Mouse (Mus musculus) intestine, embryonic 16.5 days (tissue): ENCODE results near the gene Hist1h4j. TPM values are rescaled to one million over a fixed set of nuclear protein-coding genes. Genes with fewer than 3 reads are reported as not detected.
"Not testable (repeated sequence)": the region's sequence is repeated elsewhere in the genome, so short reads cannot be mapped to it uniquely, and the experiment has no call there.

Experiments
- ATAC-seq: fragments of 200-750 bp; cut with Nextera tagmentation; 2 replicates; pipeline ENCODE4 v1.8.0; 2017; ENCODE audit warnings: moderate TSS enrichment, moderate library complexity
- H3K27ac ChIP-seq: fragments of 300-500 bp; sonication (generic); 2 replicates; pipeline ENCODE4 v1.5.1; 2014; ENCODE audit warnings: mild to moderate bottlenecking, low read length
- H3K27me3 ChIP-seq: fragments of 300-500 bp; sonication (generic); replicated peaks from 2 replicates; pipeline ENCODE4 v1.6.1; 2014; ENCODE audit warnings: low read length, control low read depth, mixed read lengths; ENCODE audit not compliant: control insufficient read depth, insufficient read depth
- H3K36me3 ChIP-seq: fragments of 300-500 bp; sonication (generic); 2 replicates; pipeline ENCODE4 v1.6.1; 2014; ENCODE audit warnings: low read length, control low read depth; ENCODE audit not compliant: control insufficient read depth, insufficient read depth
- H3K4me1 ChIP-seq: fragments of 300-500 bp; sonication (generic); 2 replicates; pipeline ENCODE4 v1.6.1; 2014; ENCODE audit warnings: low read length, control low read depth, mixed read lengths; ENCODE audit not compliant: control insufficient read depth, insufficient read depth
- H3K4me2 ChIP-seq: fragments of 300-500 bp; sonication (generic); 2 replicates; pipeline ENCODE4 v1.6.1; 2014; ENCODE audit warnings: low read depth, low read length, control low read depth
- H3K4me3 ChIP-seq: fragments of 300-500 bp; sonication (generic); 2 replicates; pipeline ENCODE4 v1.5.1; 2014; ENCODE audit warnings: mild to moderate bottlenecking, low read length
- H3K9ac ChIP-seq: fragments of 300-500 bp; sonication (generic); 2 replicates; pipeline ENCODE4 v1.6.1; 2014; ENCODE audit warnings: low read depth, low read length
- H3K9me3 ChIP-seq: fragments of 300-500 bp; sonication (generic); 2 replicates; pipeline ENCODE4 v1.6.1; 2016; ENCODE audit warnings: low read length, control low read depth; ENCODE audit not compliant: control insufficient read depth
- WGBS: fragments of 180-500 bp; shearing (Covaris S2); extraction: QIAGEN DNeasy Blood & Tissue Kit; methylation state at CpG from one replicate; pipeline ENCODE4 v1.1.7; 2014; 5-methylcytosine and 5-hydroxymethylcytosine counted together
- polyA plus RNA-seq: library from polyadenylated mRNA; unstranded; fragments of >200 nt; fragmentation: Nextera tagmentation; extraction: Ambion mirVana; gene quantifications from 2 replicates; pipeline ENCODE4 v1.2.1, GENCODE M21; 2015

The Hist1h4j gene
- polyA plus RNA-seq, 1 experiment from 2014 or later = 2.1 TPM

GRCm38 (mm10) chr13:21779767-21780731 is 45.2 kb downstream of the Hist1h4j start, which contains the start of gene Hist1h1b:
Gene Hist1h1b (minus strand): TSS chr13:21780625.
- H3K4me2 ChIP-seq = peak within 1 kb of the TSS; percentile 84
- H3K9ac ChIP-seq = peak within 1 kb of the TSS; percentile 80
- under 1% methylated on average over 44 of the region's 44 CpGs for WGBS
- peak; percentile 34 for ATAC-seq
- no peaks in the 10 kb centered on the region for H3K27me3 ChIP-seq
- no peaks in the 10 kb centered on the region for H3K9me3 ChIP-seq
- peak within 1 kb of the TSS; percentile 57 for H3K4me3 ChIP-seq
- H3K27ac ChIP-seq = peak within 1 kb of the TSS; percentile 94
- H3K36me3 ChIP-seq = no peaks in the 10 kb centered on the region
- peaks cover 11% of the 10 kb centered on the region for H3K4me1 ChIP-seq

DNA sequence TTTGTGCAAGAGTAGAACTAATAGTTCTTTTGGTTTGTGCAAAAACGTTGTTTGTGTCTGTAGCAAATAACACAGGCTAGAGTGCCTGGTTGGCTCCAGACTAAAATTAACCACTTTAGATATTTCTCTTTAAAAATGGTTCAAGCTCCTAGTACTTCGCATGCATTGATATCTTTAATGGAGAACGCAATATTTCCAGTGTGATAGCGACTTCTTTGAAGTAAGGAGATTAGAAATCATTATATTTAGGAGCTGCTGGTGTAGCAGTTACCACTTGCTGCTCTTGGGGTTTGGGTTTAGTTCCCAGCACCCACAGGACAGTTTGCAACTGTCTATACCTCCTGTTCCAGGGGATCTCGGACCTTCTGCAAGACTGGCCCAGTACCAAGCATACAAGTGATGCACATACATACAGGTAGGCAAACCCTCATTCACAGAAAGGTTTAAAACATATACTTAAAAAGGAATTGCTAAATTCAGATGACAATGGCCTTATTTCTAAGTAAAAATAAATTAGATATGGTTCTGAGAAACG is 46.2 kb downstream of the Hist1h4j start:
- H3K27ac ChIP-seq = peak overlapping the region; percentile 94
- no peaks in the 10 kb centered on the region for H3K27me3 ChIP-seq
- peaks cover 15% of the 10 kb centered on the region for H3K4me1 ChIP-seq
- H3K4me3 ChIP-seq = peak overlapping the region; percentile 57
- 44% methylated on average over 6 of the region's 6 CpGs for WGBS
- no peaks in the 10 kb centered on the region for H3K36me3 ChIP-seq
- H3K9me3 ChIP-seq = no peaks in the 10 kb centered on the region
- peak overlapping the region; percentile 84; the same call in 1 of the 2 replicates for H3K4me2 ChIP-seq
- no peak for ATAC-seq
- H3K9ac ChIP-seq = 0 out of 2 replicates have a peak overlapping the region, but pooled peaks have one; percentile 80

- Histone ChIP-seq H3K27me3 (no peaks in the 10 kb centered on the region), H3K27ac (no peak overlapping the region), H3K4me3 (no peak overlapping the region), H3K36me3 (no peaks in the 10 kb centered on the region), H3K4me2 (no peak overlapping the region), H3K9me3 (no peaks in the 10 kb centered on the region), H3K4me1 (peaks cover 17% of the 10 kb centered on the region), H3K9ac (no peak overlapping the region)
- WGBS = 83% methylated on average over 1 of the region's 1 CpGs
- no peak for ATAC-seq
Measured at GRCm38 (mm10) chr13:21781639-21782038, 46.8 kb downstream of the Hist1h4j start.

GRCm38 (mm10) chr13:21782361-21783254 is 47.7 kb downstream of the Hist1h4j start:
- H3K27ac ChIP-seq = peak overlapping the region; percentile 75
- H3K4me2 ChIP-seq = peak overlapping the region; percentile 67
- peaks cover 17% of the 10 kb centered on the region for H3K4me1 ChIP-seq
- H3K27me3 ChIP-seq, H3K9me3 ChIP-seq, H3K36me3 ChIP-seq, ATAC-seq: not testable (repeated sequence)
- H3K9ac ChIP-seq = peak overlapping the region; percentile 68
- WGBS = under 1% methylated on average over 16 of the region's 35 CpGs
- peak overlapping the region; percentile 43 for H3K4me3 ChIP-seq

DNA sequence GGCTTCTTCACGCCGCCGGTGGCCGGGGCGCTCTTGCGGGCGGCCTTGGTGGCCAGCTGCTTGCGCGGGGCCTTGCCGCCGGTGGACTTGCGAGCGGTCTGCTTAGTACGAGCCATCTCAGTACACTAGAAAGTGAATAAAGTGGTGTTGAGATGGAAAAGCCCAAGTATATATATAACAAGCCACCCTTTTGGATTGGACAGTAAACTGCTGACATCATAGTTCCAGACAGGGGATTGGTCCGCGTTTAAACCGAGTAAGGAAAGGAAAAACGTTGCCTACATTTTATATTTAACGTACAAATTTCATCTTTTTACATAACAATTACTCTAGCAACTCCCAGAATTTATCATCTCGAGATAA is 48.4 kb downstream of the Hist1h4j start, which contains the start of gene Hist1h3i:
TSS of gene Hist1h3i (minus strand) at position 116 of the 363 bp plus-strand sequence.
- ATAC-seq = peak; percentile 58
- Histone ChIP-seq H3K9me3 (no peaks in the 10 kb centered on the region), H3K9ac (peak within 1 kb of the TSS; percentile 68), H3K4me1 (peaks cover 17% of the 10 kb centered on the region), H3K27me3 (no peaks in the 10 kb centered on the region), H3K27ac (peak within 1 kb of the TSS; percentile 83), H3K4me2 (peak within 1 kb of the TSS; percentile 67), H3K4me3 (peak within 1 kb of the TSS; percentile 43), H3K36me3 (no peaks in the 10 kb centered on the region)
- WGBS = under 1% methylated on average over 14 of the region's 20 CpGs

DNA sequence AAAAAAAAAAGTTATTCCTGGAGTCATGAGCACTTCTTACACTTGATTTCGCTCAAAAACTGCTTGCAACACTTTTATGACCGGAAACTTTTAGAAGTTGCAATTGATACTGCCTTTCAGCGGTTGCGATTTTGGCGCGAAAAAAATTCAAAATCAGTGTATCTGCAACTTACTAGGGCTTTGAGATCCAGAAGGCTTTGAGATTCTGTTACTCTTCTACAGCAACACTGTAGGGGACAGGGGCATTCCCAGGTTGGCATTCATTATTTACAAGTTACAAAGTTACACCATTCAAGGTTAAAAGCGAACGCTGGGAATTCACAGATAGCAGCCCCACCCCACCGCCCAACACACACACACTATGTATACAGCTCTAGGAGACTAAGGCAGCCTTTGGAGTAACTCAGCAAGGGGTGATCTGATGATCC is 48.9 kb downstream of the Hist1h4j start:
- Histone ChIP-seq H3K9me3 (no peaks in the 10 kb centered on the region), H3K4me2 (peak overlapping the region; percentile 58), H3K27ac (peak overlapping the region; percentile 83), H3K36me3 (no peaks in the 10 kb centered on the region), H3K4me1 (peaks cover 20% of the 10 kb centered on the region), H3K4me3 (peak overlapping the region; percentile 36), H3K27me3 (no peaks in the 10 kb centered on the region), H3K9ac (peak overlapping the region; percentile 41)
- ATAC-seq = no peak
- WGBS = 1% methylated on average over 9 of the region's 9 CpGs

DNA sequence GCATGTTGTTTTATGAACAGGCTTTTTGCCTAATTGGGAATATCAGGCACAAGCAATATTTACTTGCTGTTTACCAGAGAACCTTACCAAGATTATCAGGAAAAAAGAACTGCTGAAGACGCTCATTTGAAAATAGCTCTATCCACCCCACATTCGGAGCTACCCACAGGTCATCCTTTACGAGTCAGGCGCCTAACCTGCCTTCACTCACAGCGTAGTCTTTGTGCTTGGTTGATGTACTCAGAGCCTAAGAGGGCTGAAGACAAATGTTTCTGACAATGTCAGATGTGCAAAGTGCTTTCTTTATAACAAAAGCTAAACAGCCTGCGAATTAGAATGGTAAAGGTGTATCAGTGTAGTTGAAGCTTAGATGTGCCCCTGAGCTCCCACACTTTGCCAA is 49.4 kb downstream of the Hist1h4j start:
- 27% methylated on average over 6 of the region's 6 CpGs for WGBS
- ATAC-seq = no peak
- no peak overlapping the region for H3K4me3 ChIP-seq

More for the DNA sequence above, 49.4 kb downstream of the Hist1h4j start:
- H3K4me2 ChIP-seq = peak overlapping the region; percentile 58
- peak overlapping the region; percentile 41; the same call in 1 of the 2 replicates for H3K9ac ChIP-seq
- peak overlapping the region; percentile 83 for H3K27ac ChIP-seq
- no peaks in the 10 kb centered on the region for H3K9me3 ChIP-seq
- peaks cover 20% of the 10 kb centered on the region for H3K4me1 ChIP-seq
- H3K27me3 ChIP-seq = no peaks in the 10 kb centered on the region
- no peaks in the 10 kb centered on the region for H3K36me3 ChIP-seq
